ENCODE assay signal across 10 mouse cellular contexts in the genomic region with DNA sequence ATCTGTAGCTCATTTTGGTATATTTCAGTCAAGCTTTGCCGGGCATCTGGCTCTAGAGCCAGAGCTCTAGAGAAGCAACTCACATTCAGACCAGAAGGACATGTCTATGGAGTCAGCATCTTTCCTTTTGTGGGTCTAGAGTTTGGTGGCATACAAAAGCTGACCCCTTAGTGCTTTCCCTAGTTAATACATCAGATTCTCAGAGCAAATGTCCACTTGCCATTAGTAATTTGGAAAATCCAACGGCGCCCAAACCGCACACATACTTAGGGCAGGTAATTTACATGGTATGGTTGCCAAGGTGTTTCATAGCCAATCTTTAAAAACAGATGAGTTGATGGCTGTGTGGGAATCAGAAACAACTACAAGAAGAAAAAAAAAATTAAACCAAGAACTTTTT. TPM values are rescaled to one million over a fixed set of nuclear protein-coding genes. Genes with fewer than 3 reads are reported as not detected.
A peak's percentile ranks its signal among the peaks of the same experiment; 100 is the strongest.
DNase-seq lines count a peak whose midpoint lies in the region; ATAC-seq and TF ChIP-seq lines count a peak whose summit lies in the region.
"Had no signal": no experiment of that assay in that cellular context is flagged by ENCODE, and none has a peak within 500 bp of the region (broad histone marks: within the 10 kb centered on the region; RNA-seq: fewer than 3 reads in every experiment).

No protein-coding gene starts in this region.

- TF ChIP-seq POLR2A in heart, adult 2 months (IDR thresholded peaks at IDR 0.05; ENCODE audit: insufficient read depth, low read depth, low read length) = no peak

- H3K9me3 ChIP-seq in neural tube, embryonic 11.5 days (ENCODE audit: control insufficient read depth, low read length) = no peaks in the 10 kb centered on the region
- H3K9me3 ChIP-seq in liver, embryonic 13.5 days (replicated peaks) = no peaks in the 10 kb centered on the region

- peaks cover 8% of the 10 kb centered on the region for H3K36me3 ChIP-seq in heart, adult 2 months (ENCODE audit: control insufficient read depth, insufficient read depth, low read length)
- H3K36me3 ChIP-seq in neural tube, embryonic 11.5 days (ENCODE audit: control insufficient read depth, insufficient read depth, low read length) = no peaks in the 10 kb centered on the region
- no peaks in the 10 kb centered on the region for H3K36me3 ChIP-seq in liver, embryonic 13.5 days

- no peaks in the 10 kb centered on the region for H3K27me3 ChIP-seq in heart, adult 2 months (ENCODE audit: control insufficient read depth, insufficient read depth, low read length)
- no peaks in the 10 kb centered on the region for H3K27me3 ChIP-seq in neural tube, embryonic 11.5 days (ENCODE audit: control insufficient read depth, insufficient read depth, low read length)
- H3K27me3 ChIP-seq in liver, embryonic 13.5 days = no peaks in the 10 kb centered on the region

- no peak for TF ChIP-seq EP300 in heart, adult 2 months (IDR thresholded peaks at IDR 0.05; ENCODE audit: insufficient read depth, low read depth, low read length)

- H3K27ac ChIP-seq in heart, adult 2 months = peak overlapping the region; percentile 91
- H3K27ac ChIP-seq in neural tube, embryonic 11.5 days (ENCODE audit: low read depth, low read length) = no peak overlapping the region
- no peak overlapping the region for H3K27ac ChIP-seq in liver, embryonic 13.5 days

- intact Hi-C loops in heart, adult 2 months (cut with DNase I) = loop anchor here (5.0 kb wide), 2 partner anchors 91 to 279 kb away; no protein-coding TSS in a partner anchor

- no peak for DNase-seq in heart, adult 2 months
- no peak for DNase-seq in heart, postnatal 4 days
- no peak for DNase-seq in neural tube, embryonic 11.5 days (ENCODE audit: low spot score)
- DNase-seq in neural tube, embryonic 10.5 days (ENCODE audit: extremely low spot score, low spot score) = no peak
- DNase-seq in liver, embryonic 13.5 days = no peak
- no peak for DNase-seq in thymus, postnatal 14 days
- DNase-seq in embryo, embryonic 11 days = no peak
- no peak for DNase-seq in right cerebral cortex, postnatal 10 days (ENCODE audit: low spot score in 2 of 2)
- DNase-seq: cerebellum, postnatal 25 days; thymus, postnatal 25 days had no signal

- H3K4me1 ChIP-seq in heart, adult 2 months (ENCODE audit: control insufficient read depth, insufficient read depth, low read length) = peaks cover 6% of the 10 kb centered on the region
- H3K4me1 ChIP-seq in neural tube, embryonic 11.5 days (ENCODE audit: control insufficient read depth, insufficient read depth, low read length) = peaks cover 3% of the 10 kb centered on the region; the same call in 1 of the 2 replicates
- peaks cover 28% of the 10 kb centered on the region for H3K4me1 ChIP-seq in liver, embryonic 13.5 days (replicated peaks)

- 54% methylated on average over 4 of the region's 4 CpGs for WGBS in heart, adult 2 months
- WGBS in neural tube, embryonic 11.5 days = 85% methylated on average over 4 of the region's 4 CpGs
- WGBS in liver, embryonic 13.5 days (ENCODE audit: insufficient replicate concordance) = 66% methylated on average over 4 of the region's 4 CpGs

- no peak for TF ChIP-seq CTCF in heart, adult 2 months (IDR thresholded peaks at IDR 0.05)

- peak overlapping the region; percentile 47 for H3K4me3 ChIP-seq in heart, adult 2 months
- H3K4me3 ChIP-seq in neural tube, embryonic 11.5 days (ENCODE audit: low read depth, low read length) = peak overlapping the region; percentile 56
- 0 out of 2 replicates have a peak overlapping the region, but pooled peaks have one; percentile 54 for H3K4me3 ChIP-seq in liver, embryonic 13.5 days (replicated peaks)

- H3K9ac ChIP-seq in heart, adult 2 months (ENCODE audit: low read depth, low read length) = 0 out of 2 replicates have a peak overlapping the region, but pooled peaks have one; percentile 27
- H3K9ac ChIP-seq in neural tube, embryonic 11.5 days (ENCODE audit: low read length) = no peak overlapping the region
- H3K9ac ChIP-seq in liver, embryonic 13.5 days = no peak overlapping the region

- no peak for ATAC-seq in neural tube, embryonic 11.5 days (ENCODE audit: insufficient read depth, low FRiP score, low TSS enrichment)
- ATAC-seq in liver, embryonic 13.5 days (ENCODE audit: low read depth) = no peak

- H3K79me2 ChIP-seq in heart, adult 2 months (replicated peaks; ENCODE audit: control insufficient read depth, insufficient read depth, low read length) = no peaks in the 10 kb centered on the region

- H3K4me2 ChIP-seq in neural tube, embryonic 11.5 days (ENCODE audit: low read depth) = peak overlapping the region; percentile 79
- peak overlapping the region; percentile 68 for H3K4me2 ChIP-seq in liver, embryonic 13.5 days

RNA-seq across cellular contexts. Expression of gene Ednra, which starts 1.2 kb away (rescaled TPM):
- total RNA-seq in heart, adult 2 months (2021) = 10 to 100 TPM; 41.3 to 41.7 TPM
- polyA plus RNA-seq in heart, adult 2 months (2012; rRNA removed) = 25.6 and 47.0 TPM in 2 replicates
- total RNA-seq in heart, postnatal 4 days (2021) = 10 to 100 TPM; 66.4 to 77.3 TPM
- polyA plus RNA-seq in neural tube, embryonic 11.5 days (2014; fragmentation: Nextera tagmentation; extraction: Ambion mirVana) = 20.0 and 32.0 TPM in 2 replicates
- polyA plus RNA-seq in liver, embryonic 13.5 days (2015; fragmentation: Nextera tagmentation; extraction: Ambion mirVana) = 2.4 and 3.8 TPM in 2 replicates
